Mouse (Mus musculus) stomach, postnatal 0 days (tissue): ENCODE measurements at regions not wholly inside any gene's neighbourhood (a gene's known extent, or its start where the extent isn't known, plus 50 kb on each side); places are given as distances from the start of the nearest gene placed in this dataset.
A peak's percentile ranks its signal among the peaks of the same experiment; 100 is the strongest.

ENCODE experiments used
- ATAC-seq: fragments of 200-750 bp; cut with Nextera tagmentation; 2 replicates; pipeline ENCODE4 v1.8.0; 2017; ENCODE audit not compliant: low FRiP score, low TSS enrichment
- DNase-seq: peaks from one replicate; pipeline ENCODE4 v3.0.0-alpha.2; 2016; ENCODE audit warnings: low spot score
- H3K27ac ChIP-seq: fragments of 300-500 bp; sonication (generic); replicated peaks from 2 replicates; pipeline ENCODE4 v1.5.1; 2014; ENCODE audit warnings: mild to moderate bottlenecking, control low read depth
- H3K27me3 ChIP-seq: fragments of 300-500 bp; sonication (generic); 2 replicates; pipeline ENCODE4 v1.6.1; 2014; ENCODE audit warnings: low read length; ENCODE audit not compliant: control insufficient read depth, insufficient read depth
- H3K36me3 ChIP-seq: fragments of 300-500 bp; sonication (generic); 2 replicates; pipeline ENCODE4 v1.6.1; 2014; ENCODE audit warnings: low read length, mixed read lengths; ENCODE audit not compliant: control insufficient read depth, insufficient read depth
- H3K4me1 ChIP-seq: fragments of 300-500 bp; sonication (generic); replicated peaks from 2 replicates; pipeline ENCODE4 v1.6.1; 2014; ENCODE audit warnings: antibody characterized with exemption; ENCODE audit not compliant: control insufficient read depth, insufficient read depth
- H3K4me2 ChIP-seq: fragments of 300-500 bp; sonication (generic); replicated peaks from 2 replicates; pipeline ENCODE4 v1.6.1; 2014; ENCODE audit warnings: low read depth, mild to moderate bottlenecking, control low read depth, moderate library complexity
- H3K4me3 ChIP-seq: fragments of 300-500 bp; sonication (generic); 2 replicates; pipeline ENCODE4 v1.5.1; 2014; ENCODE audit warnings: low read depth, low read length, control low read depth
- H3K9ac ChIP-seq: fragments of 300-500 bp; sonication (generic); 2 replicates; pipeline ENCODE4 v1.6.1; 2014; ENCODE audit warnings: mild to moderate bottlenecking, low read length, control low read depth, mixed read lengths
- H3K9me3 ChIP-seq: fragments of 300-500 bp; sonication (generic); 2 replicates; pipeline ENCODE4 v1.6.1; 2016; ENCODE audit warnings: low read length; ENCODE audit not compliant: control insufficient read depth
- CTCF ChIP-seq: IDR thresholded peaks from 2 replicates; pipeline ENCODE4 v1.5.1; 2016; ENCODE audit warnings: antibody characterized with exemption, low read depth, mild to moderate bottlenecking, moderate library complexity
- EP300 ChIP-seq: optimal IDR thresholded peaks from 2 replicates; pipeline ENCODE3; 2016; ENCODE audit warnings: antibody characterized with exemption
- WGBS: fragments of 180-500 bp; shearing (Covaris S2); extraction: QIAGEN DNeasy Blood & Tissue Kit; methylation state at CpG from one replicate; pipeline ENCODE4 v1.1.7; 2014; 5-methylcytosine and 5-hydroxymethylcytosine counted together

DNA sequence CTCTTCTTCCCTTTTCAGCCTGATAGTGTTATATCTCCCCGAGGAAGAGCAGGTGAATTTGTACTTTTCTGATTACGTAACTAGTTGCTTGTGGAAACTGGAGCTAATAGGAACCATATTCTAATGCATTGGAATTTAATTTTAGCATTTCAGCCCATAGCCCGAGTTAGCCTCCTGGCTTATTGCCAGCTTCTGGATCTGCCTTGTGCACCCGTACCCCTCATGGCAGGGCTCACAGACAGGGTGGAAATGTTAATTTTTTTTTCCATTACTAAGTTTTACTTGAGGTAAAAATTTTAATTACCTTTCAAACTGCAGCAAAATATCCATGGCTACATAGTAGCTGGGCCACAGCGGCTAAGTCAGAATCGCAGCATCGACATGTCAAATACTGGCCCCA lies 72.4 kb upstream of the Ndufb6 start:
- no peaks in the 10 kb centered on the region for H3K4me1 ChIP-seq
- no peak overlapping the region for H3K9ac ChIP-seq
- DNase-seq (no peak), ATAC-seq (no peak)
- no peak overlapping the region for H3K4me2 ChIP-seq
- 63% methylated on average over 7 of the region's 7 CpGs for WGBS
- H3K36me3 ChIP-seq, result no peaks in the 10 kb centered on the region
- H3K27me3 ChIP-seq, result no peaks in the 10 kb centered on the region
- no peak overlapping the region for H3K4me3 ChIP-seq
- H3K9me3 ChIP-seq, result no peaks in the 10 kb centered on the region
- TF ChIP-seq CTCF (no peak), EP300 (no peak)
- H3K27ac ChIP-seq, result no peak overlapping the region

DNA sequence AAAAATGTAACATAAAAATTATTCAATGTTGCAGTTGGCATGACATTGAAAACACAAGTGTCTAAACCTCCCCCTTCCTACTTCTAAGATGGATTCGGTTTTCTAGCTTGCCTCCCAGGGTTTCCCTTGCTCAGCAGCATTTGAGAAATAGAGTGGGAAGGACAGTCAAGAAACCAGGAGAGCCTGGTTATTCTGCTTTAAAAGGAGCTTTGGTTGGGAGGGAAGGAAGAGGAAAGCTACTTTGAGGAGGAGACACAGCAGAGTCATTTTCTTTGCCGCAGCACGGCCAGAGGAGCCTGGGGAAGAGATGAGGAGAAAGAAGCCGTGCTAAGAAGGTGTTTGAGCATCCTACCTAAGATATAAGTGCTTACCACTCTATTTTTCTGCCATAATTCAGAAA lies 71.9 kb upstream of the Ndufb6 start:
- Histone ChIP-seq H3K4me3 (no peak overlapping the region), H3K27ac (no peak overlapping the region), H3K9me3 (no peaks in the 10 kb centered on the region), H3K27me3 (no peaks in the 10 kb centered on the region), H3K4me2 (no peak overlapping the region), H3K9ac (no peak overlapping the region), H3K4me1 (no peaks in the 10 kb centered on the region), H3K36me3 (no peaks in the 10 kb centered on the region)
- DNase-seq (no peak), ATAC-seq (no peak)
- 77% methylated on average over 4 of the region's 4 CpGs for WGBS
- TF ChIP-seq CTCF (no peak), EP300 (no peak)

DNA sequence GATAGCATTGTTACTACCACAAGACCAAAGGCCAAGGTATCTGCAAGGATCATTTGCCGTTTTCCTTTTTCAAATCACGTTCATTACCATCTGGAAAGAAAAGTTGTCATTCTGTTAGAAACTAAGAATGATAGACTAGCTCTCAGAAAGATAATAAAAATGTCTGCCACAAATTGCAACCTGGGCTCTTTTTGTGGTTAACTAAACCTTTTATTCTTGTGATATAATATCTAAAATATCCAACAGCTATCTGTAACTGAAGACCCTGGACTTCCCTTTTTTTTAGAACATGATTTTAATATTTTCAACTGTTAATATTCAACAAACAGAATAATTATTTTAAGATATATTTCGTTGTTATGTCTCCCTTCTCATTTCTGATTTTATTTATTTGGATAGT lies 66.6 kb upstream of the Ndufb6 start:
- Histone ChIP-seq H3K27ac (no peak overlapping the region), H3K27me3 (no peaks in the 10 kb centered on the region), H3K4me1 (no peaks in the 10 kb centered on the region), H3K36me3 (no peaks in the 10 kb centered on the region), H3K9me3 (no peaks in the 10 kb centered on the region), H3K4me2 (no peak overlapping the region), H3K4me3 (no peak overlapping the region), H3K9ac (no peak overlapping the region)
- 63% methylated on average over 3 of the region's 3 CpGs for whole genome bisulfite sequencing
- TF ChIP-seq CTCF, result no peak
- no peak for TF ChIP-seq EP300
- DNase-seq (no peak), ATAC-seq (no peak)

DNA sequence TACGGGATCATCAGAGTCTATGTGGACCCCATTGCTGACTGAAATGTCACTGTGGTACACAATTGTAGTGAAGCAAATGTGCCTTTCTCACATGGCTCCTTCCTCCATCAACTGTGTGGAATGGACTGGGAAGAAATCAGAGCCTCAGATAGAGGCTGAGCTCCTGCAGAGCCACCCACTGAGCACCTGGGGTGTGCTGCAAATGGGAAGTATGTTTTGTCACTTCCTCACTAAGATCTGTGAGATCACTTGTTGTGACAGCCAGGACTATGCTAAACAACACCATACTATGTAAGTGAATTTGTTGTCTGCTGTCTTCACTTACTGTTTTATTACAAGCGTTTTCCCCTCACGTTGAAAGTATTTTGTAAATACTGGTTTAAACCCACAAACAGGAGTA lies 63.0 kb upstream of the Ndufb6 start:
- H3K9ac ChIP-seq, result no peak overlapping the region
- WGBS, result 81% methylated on average over 3 of the region's 3 CpGs

DNA sequence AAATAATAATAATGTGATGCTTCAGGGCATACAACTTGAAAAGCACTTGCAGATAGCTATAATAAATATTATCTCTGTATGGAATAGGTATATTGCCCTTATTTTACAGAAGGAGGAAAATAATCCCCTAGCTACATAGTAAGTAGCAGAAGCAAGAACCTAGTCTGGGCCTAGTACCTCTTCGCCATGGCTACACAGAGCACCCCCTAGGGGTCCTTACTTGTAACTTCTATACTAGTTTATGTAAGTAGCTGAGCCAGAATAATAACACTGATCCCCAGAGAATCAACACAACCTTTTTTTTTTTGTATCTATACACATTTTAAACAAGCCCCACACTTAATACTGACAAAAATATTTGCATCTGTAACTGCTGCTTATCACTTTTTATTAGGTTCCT lies 55.6 kb upstream of the Ndufb6 start:
- TF ChIP-seq CTCF, result 0 out of 2 replicates have a peak, but pooled peaks have one; percentile 7
- no peak for TF ChIP-seq EP300
- Histone ChIP-seq H3K27ac (no peak overlapping the region), H3K9ac (no peak overlapping the region), H3K27me3 (no peaks in the 10 kb centered on the region), H3K4me2 (no peak overlapping the region), H3K4me3 (no peak overlapping the region), H3K9me3 (no peaks in the 10 kb centered on the region), H3K4me1 (no peaks in the 10 kb centered on the region), H3K36me3 (no peaks in the 10 kb centered on the region)
- no peak for ATAC-seq
- DNase-seq, result no peak
- WGBS, result 48% methylated on average over 1 of the region's 1 CpGs

More for the DNA sequence above, 63.0 kb upstream of the Ndufb6 start:
- no peaks in the 10 kb centered on the region for H3K27me3 ChIP-seq
- H3K4me1 ChIP-seq, result no peaks in the 10 kb centered on the region
- H3K27ac ChIP-seq, result no peak overlapping the region
- H3K36me3 ChIP-seq, result no peaks in the 10 kb centered on the region
- no peak overlapping the region for H3K4me3 ChIP-seq
- DNase-seq (no peak), ATAC-seq (no peak)
- H3K9me3 ChIP-seq, result no peaks in the 10 kb centered on the region
- TF ChIP-seq EP300, result no peak
- TF ChIP-seq CTCF, result no peak
- no peak overlapping the region for H3K4me2 ChIP-seq

DNA sequence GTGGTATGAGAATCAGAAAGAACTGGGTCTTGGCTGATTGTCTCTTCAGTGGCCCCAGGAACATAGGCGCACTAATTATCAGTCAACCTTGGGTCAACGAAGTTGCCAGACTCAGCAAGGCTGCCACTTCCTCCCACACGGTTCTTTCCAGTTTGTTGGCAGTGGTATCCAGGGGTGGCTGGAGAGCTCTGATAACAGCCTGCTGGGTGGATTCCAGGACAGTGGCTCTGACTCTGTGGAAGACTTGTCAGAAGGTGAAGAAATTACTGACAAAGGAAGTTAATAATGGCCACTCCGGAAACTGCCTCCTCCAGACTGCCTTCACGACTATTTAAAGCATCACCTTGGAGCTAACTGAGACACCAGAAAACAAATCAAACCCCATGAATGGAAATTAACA lies 50.5 kb upstream of the Ndufb6 start:
- Histone ChIP-seq H3K4me1 (no peaks in the 10 kb centered on the region), H3K4me2 (no peak overlapping the region), H3K4me3 (no peak overlapping the region), H3K9ac (no peak overlapping the region), H3K36me3 (no peaks in the 10 kb centered on the region), H3K27me3 (no peaks in the 10 kb centered on the region), H3K27ac (no peak overlapping the region), H3K9me3 (no peaks in the 10 kb centered on the region)
- 64% methylated on average over 5 of the region's 5 CpGs for WGBS
- no peak for ATAC-seq
- TF ChIP-seq CTCF (no peak), EP300 (no peak)
- no peak for DNase-seq
